Mouse (Mus musculus) Patski (cell line): ENCODE measurements around the gene Sidt2. TPM values are rescaled to one million over a fixed set of nuclear protein-coding genes. Genes with fewer than 3 reads are reported as not detected.

Experiments used
- ATAC-seq: fragments of 100-300 bp; one replicate; pipeline ENCODE4 v1.8.0; 2021
- CTCF ChIA-PET: fragments of 350-600 bp; sonication (Branson Sonifier 250); formaldehyde crosslinking; loops from one replicate; lab custom pipeline; 2022; ENCODE audit warnings: inconsistent platforms; lab: Charles Lee
- POLR2A ChIA-PET: fragments of 350-600 bp; sonication (Branson Sonifier 250); formaldehyde crosslinking; loops from one replicate; lab custom pipeline; 2022; ENCODE audit warnings: antibody characterized with exemption, inconsistent platforms; lab: Charles Lee
- DNase-seq: peaks from one replicate; pipeline ENCODE4 v3.0.0-alpha.2; 2011; ENCODE audit warnings: low read depth, low spot score
- H3K27me3 ChIP-seq: fragments of 371-371 bp; one replicate; pipeline ENCODE4 v1.5.1; 2021
- CTCF ChIP-seq: fragments of 100-300 bp; IDR thresholded peaks from one replicate; pipeline ENCODE4 v1.5.1; 2021
- in situ Hi-C: fragments of 300-500 bp; cut with MboI; formaldehyde crosslinking; loops from 3 replicates; pipeline ENCODE4 v1.11.1; 2018; ENCODE audit warnings: low pct_unique_long_range_greater_than_20kb, mixed read lengths
- polyA plus RNA-seq: library from polyadenylated mRNA; unstranded; gene quantifications from one replicate; pipeline ENCODE4 v1.2.3, GENCODE M21; 2021

Sidt2 gene
- polyA plus RNA-seq, 1 experiment from 2014 or later, result 132 TPM

DNA sequence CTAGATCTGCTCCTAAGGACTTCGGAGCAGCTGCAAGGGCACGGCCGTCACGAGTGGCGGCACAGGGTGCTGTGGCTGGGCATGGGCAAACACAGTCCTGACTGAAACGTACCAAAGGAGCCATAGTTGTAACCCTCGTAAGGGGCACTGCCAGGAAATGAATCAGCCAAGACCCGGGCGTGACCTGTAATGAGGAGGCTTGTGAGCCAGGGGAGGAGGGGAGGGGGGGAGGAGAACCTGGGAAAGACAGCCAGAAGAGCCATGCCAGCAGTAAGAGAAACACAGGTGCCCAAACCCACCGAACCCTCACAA is 8.2 kb downstream of the Sidt2 start:
- TF ChIP-seq CTCF, result no peak
- ATAC-seq (no peak), DNase-seq (no peak)
- in situ Hi-C loops, result no loop called here
- no peaks in the 10 kb centered on the region for H3K27me3 ChIP-seq
- CTCF ChIA-PET, result no interaction called here
- POLR2A ChIA-PET, result no interaction called here

DNA sequence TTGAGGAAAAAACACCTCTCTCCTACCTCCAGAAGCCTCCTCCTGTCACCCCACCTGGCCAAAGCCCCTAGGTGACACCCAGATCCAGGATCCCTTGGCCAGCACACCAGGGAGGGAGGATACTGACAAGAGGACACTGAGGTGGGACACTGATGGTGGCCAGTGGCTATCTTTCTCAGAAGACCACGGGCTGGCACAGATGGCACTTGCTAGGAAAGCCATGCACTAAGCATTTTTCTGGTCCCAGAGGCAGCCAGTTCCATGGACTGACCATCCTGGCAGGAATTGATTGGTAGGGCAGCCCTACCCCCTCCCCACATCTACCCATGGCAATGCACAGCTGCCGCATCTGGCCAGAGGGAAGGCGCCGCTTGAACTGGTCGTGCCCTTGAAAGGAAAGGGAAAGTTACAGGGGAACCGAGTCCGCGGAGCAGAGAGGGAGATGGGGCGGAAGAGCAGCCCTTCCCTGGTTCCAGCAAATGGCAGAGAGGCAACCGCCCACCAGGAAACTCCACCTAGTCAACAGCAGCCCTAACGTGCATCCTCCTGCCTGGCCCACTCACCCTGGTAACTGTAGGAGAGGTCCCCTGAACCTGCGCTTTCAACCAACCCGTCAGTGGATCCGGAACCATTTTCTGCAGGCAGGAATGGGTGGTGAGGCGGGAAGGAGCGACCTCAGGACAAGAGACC is 8.7 kb downstream of the Sidt2 start:
- in situ Hi-C loops, result no loop called here
- CTCF ChIA-PET, result no interaction called here
- no peak for TF ChIP-seq CTCF
- DNase-seq, result no peak
- no peaks in the 10 kb centered on the region for H3K27me3 ChIP-seq
- POLR2A ChIA-PET, result interaction anchor here (2.2 kb wide), 1 partner anchor 7 kb away, joined by 5 read pairs; no protein-coding TSS in a partner anchor
- ATAC-seq, result no peak

- ChIA-PET POLR2A (interaction anchor here (1.1 to 2.2 kb wide), 3 partner anchors 8 to 42 kb away, joined by 3 to 5 read pairs (median 4); no protein-coding TSS in a partner anchor), CTCF (interaction anchor here (1.2 to 1.8 kb wide), 2 partner anchors 9 to 11 kb away, joined by 3 read pairs; partner anchors contain the start of gene Sidt2)
- DNase-seq (no peak), ATAC-seq (no peak)
- in situ Hi-C loops, result no loop called here
- TF ChIP-seq CTCF, result no peak
- no peaks in the 10 kb centered on the region for H3K27me3 ChIP-seq
Measured at GRCm38 (mm10) chr9:45945721-45946120, 9.3 kb downstream of the Sidt2 start.

DNA sequence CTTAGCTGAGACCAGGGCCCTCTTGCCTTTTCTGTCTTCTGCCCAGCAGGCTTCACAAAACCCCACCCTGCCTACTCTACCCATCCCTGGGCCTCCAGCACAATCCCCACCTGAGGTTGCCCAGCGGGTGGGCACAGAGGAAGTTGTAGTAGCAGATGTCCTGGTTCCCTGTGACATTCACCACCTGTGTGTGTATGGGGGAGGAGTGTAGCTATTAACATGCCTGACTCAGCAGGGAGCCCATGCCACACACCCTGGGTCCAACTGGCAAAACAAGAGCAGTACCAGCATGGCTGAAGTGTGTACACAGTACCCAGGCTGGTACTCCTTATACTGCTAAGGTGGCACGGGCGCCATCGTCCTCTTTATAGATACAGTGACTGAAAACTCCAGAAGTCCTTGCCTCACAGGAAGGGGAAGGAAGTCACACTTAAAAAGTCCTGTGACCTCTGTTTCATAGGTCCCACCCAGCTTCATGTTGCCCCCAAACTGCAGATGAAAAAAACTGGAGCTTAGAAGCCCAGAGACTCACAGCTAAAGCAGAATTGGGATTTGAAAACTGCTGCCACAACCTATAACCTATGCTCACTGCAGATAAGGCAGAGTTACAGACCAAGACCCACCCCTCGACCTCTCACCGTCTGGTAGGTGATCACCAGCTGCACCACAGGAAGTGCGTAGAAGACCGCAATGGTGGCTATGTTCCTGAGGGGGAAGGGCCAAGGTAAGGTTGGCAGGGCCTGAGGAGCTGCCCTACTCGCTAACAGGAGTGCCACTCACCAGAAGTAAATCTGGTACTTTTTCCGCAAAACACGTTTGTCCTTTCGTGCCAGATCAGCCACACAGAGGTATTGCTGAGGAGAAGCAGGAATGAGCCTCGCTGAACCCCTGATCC is 10.3 kb downstream of the Sidt2 start:
- no peaks in the 10 kb centered on the region for H3K27me3 ChIP-seq
- ChIA-PET POLR2A (interaction anchor here (1.1 to 2.2 kb wide), 3 partner anchors 9 to 41 kb away, joined by 3 to 5 read pairs (median 4); no protein-coding TSS in a partner anchor), CTCF (interaction anchor here (0.8 to 1.8 kb wide), 3 partner anchors 10 to 66 kb away, joined by 3 read pairs; partner anchors contain the start of gene Sidt2)
- in situ Hi-C loops, result no loop called here
- TF ChIP-seq CTCF, result no peak
- ATAC-seq (no peak), DNase-seq (no peak)

DNA sequence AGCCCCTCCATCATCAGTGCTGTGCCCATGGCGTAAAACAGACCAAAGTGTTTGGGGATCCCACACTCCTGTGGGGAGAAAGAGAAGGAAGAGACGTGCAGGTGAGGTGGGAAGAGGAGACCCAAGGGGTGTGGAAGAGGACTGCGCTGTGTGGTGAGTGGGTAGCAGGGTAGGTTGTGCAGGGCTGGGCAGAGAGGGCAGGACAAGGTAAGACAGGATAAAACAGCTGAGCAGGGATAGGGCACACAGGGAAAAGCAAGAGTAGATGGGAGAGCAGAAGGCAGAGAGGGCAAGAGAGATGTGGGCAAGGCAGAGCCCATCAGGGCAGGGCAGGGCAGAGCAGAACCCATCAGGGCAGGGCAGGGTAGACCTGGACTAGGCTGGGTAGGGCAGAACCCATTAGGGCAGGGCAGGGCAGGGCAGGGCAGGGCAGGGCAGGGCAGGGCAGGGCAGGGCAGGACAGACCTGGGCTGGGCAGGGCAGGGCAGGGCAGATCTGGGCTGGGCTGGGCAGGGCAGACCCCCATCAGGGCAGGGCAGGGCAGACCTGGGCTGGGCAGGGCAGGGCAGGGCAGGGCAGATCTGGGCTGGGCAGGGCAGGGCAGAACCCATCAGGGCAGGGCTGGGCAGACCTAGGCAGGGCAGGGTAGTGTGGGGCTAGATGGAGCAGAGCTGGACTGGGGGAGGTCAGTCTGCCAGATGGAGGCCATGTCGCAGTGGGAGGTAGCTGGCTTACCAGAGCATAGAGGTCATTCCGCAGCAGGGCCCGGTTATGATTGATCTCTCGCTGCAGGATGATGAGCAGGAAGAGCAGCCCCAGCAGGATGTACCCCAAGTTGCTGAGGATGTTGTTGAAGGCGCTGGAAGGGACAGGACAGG is 11.2 kb downstream of the Sidt2 start:
- no peaks in the 10 kb centered on the region for H3K27me3 ChIP-seq
- DNase-seq (no peak), ATAC-seq (no peak)
- TF ChIP-seq CTCF, result no peak
- CTCF ChIA-PET, result interaction anchor here (0.8 to 1.8 kb wide), 2 partner anchors 11 to 65 kb away, joined by 3 read pairs; partner anchors contain the start of gene Sidt2
- in situ Hi-C loops, result no loop called here
- POLR2A ChIA-PET, result interaction anchor here (1.7 to 2.2 kb wide), 2 partner anchors 10 to 11 kb away, joined by 4 to 5 read pairs; no protein-coding TSS in a partner anchor

GRCm38 (mm10) chr9:45942916-45943315 is 12.1 kb downstream of the Sidt2 start:
- no peaks in the 10 kb centered on the region for H3K27me3 ChIP-seq
- ATAC-seq (no peak), DNase-seq (no peak)
- CTCF ChIA-PET, result no interaction called here
- no peak for TF ChIP-seq CTCF
- in situ Hi-C loops, result no loop called here
- POLR2A ChIA-PET, result no interaction called here

DNA sequence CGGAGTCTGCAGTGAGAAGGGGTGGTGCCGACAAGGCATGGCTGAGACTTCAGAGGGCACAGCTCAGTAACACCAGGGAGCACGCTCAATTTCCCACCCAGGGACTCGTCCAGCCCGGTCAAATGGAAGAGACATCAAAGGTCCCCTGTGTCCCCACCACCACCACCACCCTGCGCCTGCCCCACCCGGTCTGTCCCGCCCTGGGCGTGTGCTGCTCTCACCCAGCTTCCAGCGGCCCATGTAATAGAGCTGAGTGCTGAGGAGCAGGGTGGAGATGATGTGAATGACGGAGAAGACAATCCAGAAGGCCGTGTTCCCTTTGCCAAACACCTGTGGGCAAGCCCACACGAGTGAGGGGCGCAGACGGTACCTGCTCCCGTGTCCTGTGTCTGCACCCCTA is 12.6 kb downstream of the Sidt2 start:
- ATAC-seq, result no peak
- CTCF ChIA-PET, result no interaction called here
- POLR2A ChIA-PET, result no interaction called here
- in situ Hi-C loops, result no loop called here
- DNase-seq, result no peak
- no peaks in the 10 kb centered on the region for H3K27me3 ChIP-seq
- no peak for TF ChIP-seq CTCF

- H3K27me3 ChIP-seq, result no peaks in the 10 kb centered on the region
- ChIA-PET POLR2A (no interaction called here), CTCF (interaction anchor here (0.8 to 1.0 kb wide), 2 partner anchors 18 to 303 kb away, joined by 3 read pairs; no protein-coding TSS in a partner anchor)
- TF ChIP-seq CTCF, result no peak
- DNase-seq (no peak), ATAC-seq (no peak)
- in situ Hi-C loops, result no loop called here
Measured at GRCm38 (mm10) chr9:45941329-45941888, 13.6 kb downstream of the Sidt2 start.

DNA sequence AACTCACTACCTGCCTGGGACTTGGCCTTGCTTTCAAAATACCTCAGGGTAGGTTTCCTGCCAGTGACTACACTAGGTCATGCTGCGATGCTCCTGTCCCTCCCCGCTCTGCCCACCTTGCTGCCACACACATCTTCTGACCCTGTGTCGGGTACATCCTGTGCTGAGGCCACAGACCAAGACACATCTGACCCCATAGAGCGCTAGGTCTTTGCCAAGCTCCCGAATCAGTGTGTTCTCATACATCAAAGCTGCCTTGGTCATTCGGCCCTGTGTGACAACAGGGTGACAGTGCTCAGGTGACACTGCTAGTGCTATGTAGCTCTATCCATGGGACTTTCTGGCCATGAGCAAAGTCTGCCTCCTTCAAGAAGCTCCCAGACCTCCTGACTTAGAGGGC is 15.3 kb downstream of the Sidt2 start:
- in situ Hi-C loops, result no loop called here
- ATAC-seq, result no peak
- DNase-seq, result no peak
- no peaks in the 10 kb centered on the region for H3K27me3 ChIP-seq
- TF ChIP-seq CTCF, result no peak
- ChIA-PET CTCF (no interaction called here), POLR2A (interaction anchor here (1.3 kb wide), 1 partner anchor 8 kb away, joined by 4 read pairs; no protein-coding TSS in a partner anchor)
